Mouse (Mus musculus): Measurements from ENCODE around the gene Specc1l. TPM values are rescaled to one million over a fixed set of nuclear protein-coding genes. Genes with fewer than 3 reads are reported as not detected.

Specc1l gene
- total and polyA plus RNA-seq, 2 experiments from 2014 or later, result 23.6 to 37.5 TPM

- Histone ChIP-seq H3K4me3 (ENCODE audit: low read depth, low read length) (no peak overlapping the region), H3K27ac (ENCODE audit: low read depth, low read length) (no peak overlapping the region), H3K9ac (replicated peaks; ENCODE audit: low read length, poor library complexity, severe bottlenecking) (no peak overlapping the region), H3K4me1 (ENCODE audit: insufficient read depth, low read length) (no peaks in the 10 kb centered on the region), H3K27me3 (ENCODE audit: insufficient read depth, low read length) (no peaks in the 10 kb centered on the region), H3K36me3 (ENCODE audit: insufficient read depth, low read length) (peaks cover 15% of the 10 kb centered on the region), H3K9me3 (ENCODE audit: low read length) (no peaks in the 10 kb centered on the region), H3K4me2 (ENCODE audit: low read depth, low read length, poor library complexity, severe bottlenecking) (no peak overlapping the region)
- no peak for ATAC-seq (ENCODE audit: low FRiP score)
- DNase-seq (ENCODE audit: low spot score), result no peak
- no peak for TF ChIP-seq CTCF (IDR thresholded peaks at IDR 0.05)
- 83% methylated on average over 8 of the region's 8 CpGs for WGBS
Observed at GRCm38 (mm10) chr10:75187366-75188056, 24.4 kb upstream of the Specc1l start.

GRCm38 (mm10) chr10:75191647-75192046 is 20.2 kb upstream of the Specc1l start:
- Histone ChIP-seq H3K4me3 (ENCODE audit: low read depth, low read length) (no peak overlapping the region), H3K4me1 (ENCODE audit: insufficient read depth, low read length) (no peaks in the 10 kb centered on the region), H3K27ac (ENCODE audit: low read depth, low read length) (no peak overlapping the region), H3K9ac (replicated peaks; ENCODE audit: low read length, poor library complexity, severe bottlenecking) (no peak overlapping the region), H3K27me3 (ENCODE audit: insufficient read depth, low read length) (no peaks in the 10 kb centered on the region), H3K4me2 (ENCODE audit: low read depth, low read length, poor library complexity, severe bottlenecking) (no peak overlapping the region), H3K9me3 (ENCODE audit: low read length) (0 out of 2 replicates have a peak, but pooled peaks cover 2% of the 10 kb centered on the region), H3K36me3 (ENCODE audit: insufficient read depth, low read length) (no peaks in the 10 kb centered on the region)
- no peak for ATAC-seq (ENCODE audit: low FRiP score)
- DNase-seq (ENCODE audit: low spot score), result no peak
- WGBS, result 50% methylated on average over 7 of the region's 7 CpGs
- peak; percentile 37 for TF ChIP-seq CTCF (IDR thresholded peaks at IDR 0.05)

GRCm38 (mm10) chr10:75197817-75198216 is 14.1 kb upstream of the Specc1l start:
- no peak for ATAC-seq (ENCODE audit: low FRiP score)
- Histone ChIP-seq H3K4me2 (ENCODE audit: low read depth, low read length, poor library complexity, severe bottlenecking) (no peak overlapping the region), H3K9ac (replicated peaks; ENCODE audit: low read length, poor library complexity, severe bottlenecking) (no peak overlapping the region), H3K27ac (ENCODE audit: low read depth, low read length) (no peak overlapping the region), H3K4me1 (ENCODE audit: insufficient read depth, low read length) (no peaks in the 10 kb centered on the region), H3K27me3 (ENCODE audit: insufficient read depth, low read length) (no peaks in the 10 kb centered on the region), H3K36me3 (ENCODE audit: insufficient read depth, low read length) (no peaks in the 10 kb centered on the region), H3K9me3 (ENCODE audit: low read length) (0 out of 2 replicates have a peak, but pooled peaks cover 2% of the 10 kb centered on the region), H3K4me3 (ENCODE audit: low read depth, low read length) (no peak overlapping the region)
- DNase-seq (ENCODE audit: low spot score), result no peak
- TF ChIP-seq CTCF (IDR thresholded peaks at IDR 0.05), result no peak
- WGBS, result 91% methylated on average over 1 of the region's 1 CpGs

GRCm38 (mm10) chr10:75200733-75201132 is 11.1 kb upstream of the Specc1l start:
- no peaks in the 10 kb centered on the region for H3K36me3 ChIP-seq (ENCODE audit: insufficient read depth, low read length)
- DNase-seq (ENCODE audit: low spot score), result no peak
- 78% methylated on average over 1 of the region's 1 CpGs for WGBS
- H3K4me3 ChIP-seq (ENCODE audit: low read depth, low read length), result no peak overlapping the region
- 0 out of 2 replicates have a peak, but pooled peaks cover 2% of the 10 kb centered on the region for H3K9me3 ChIP-seq (ENCODE audit: low read length)
- H3K27ac ChIP-seq (ENCODE audit: low read depth, low read length), result no peak overlapping the region
- H3K4me2 ChIP-seq (ENCODE audit: low read depth, low read length, poor library complexity, severe bottlenecking), result no peak overlapping the region
- no peaks in the 10 kb centered on the region for H3K4me1 ChIP-seq (ENCODE audit: insufficient read depth, low read length)
- TF ChIP-seq CTCF (IDR thresholded peaks at IDR 0.05), result no peak
- H3K27me3 ChIP-seq (ENCODE audit: insufficient read depth, low read length), result no peaks in the 10 kb centered on the region
- no peak overlapping the region for H3K9ac ChIP-seq (replicated peaks; ENCODE audit: low read length, poor library complexity, severe bottlenecking)
- ATAC-seq (ENCODE audit: low FRiP score), result no peak

GRCm38 (mm10) chr10:75206192-75206591 is 5.7 kb upstream of the Specc1l start:
- Histone ChIP-seq H3K9ac (replicated peaks; ENCODE audit: low read length, poor library complexity, severe bottlenecking) (no peak overlapping the region), H3K4me1 (ENCODE audit: insufficient read depth, low read length) (0 out of 2 replicates have a peak, but pooled peaks cover under 1% of the 10 kb centered on the region), H3K27me3 (ENCODE audit: insufficient read depth, low read length) (no peaks in the 10 kb centered on the region), H3K4me3 (ENCODE audit: low read depth, low read length) (no peak overlapping the region), H3K36me3 (ENCODE audit: insufficient read depth, low read length) (no peaks in the 10 kb centered on the region), H3K9me3 (ENCODE audit: low read length) (no peaks in the 10 kb centered on the region), H3K4me2 (ENCODE audit: low read depth, low read length, poor library complexity, severe bottlenecking) (no peak overlapping the region), H3K27ac (ENCODE audit: low read depth, low read length) (no peak overlapping the region)
- TF ChIP-seq CTCF (IDR thresholded peaks at IDR 0.05), result no peak
- no peak for ATAC-seq (ENCODE audit: low FRiP score)
- DNase-seq (ENCODE audit: low spot score), result no peak
- 84% methylated on average over 4 of the region's 4 CpGs for WGBS

GRCm38 (mm10) chr10:75210841-75211240 is 1.0 kb upstream of the Specc1l start:
- no peak for TF ChIP-seq CTCF (IDR thresholded peaks at IDR 0.05)
- no peaks in the 10 kb centered on the region for H3K27me3 ChIP-seq (ENCODE audit: insufficient read depth, low read length)
- no peak overlapping the region for H3K4me3 ChIP-seq (ENCODE audit: low read depth, low read length)
- no peak overlapping the region for H3K9ac ChIP-seq (replicated peaks; ENCODE audit: low read length, poor library complexity, severe bottlenecking)
- 88% methylated on average over 3 of the region's 3 CpGs for WGBS
- no peaks in the 10 kb centered on the region for H3K9me3 ChIP-seq (ENCODE audit: low read length)
- H3K4me2 ChIP-seq (ENCODE audit: low read depth, low read length, poor library complexity, severe bottlenecking), result no peak overlapping the region
- ATAC-seq (ENCODE audit: low FRiP score) (no peak), DNase-seq (ENCODE audit: low spot score) (no peak)
- H3K27ac ChIP-seq (ENCODE audit: low read depth, low read length), result no peak overlapping the region
- no peaks in the 10 kb centered on the region for H3K36me3 ChIP-seq (ENCODE audit: insufficient read depth, low read length)
- 0 out of 2 replicates have a peak, but pooled peaks cover 2% of the 10 kb centered on the region for H3K4me1 ChIP-seq (ENCODE audit: insufficient read depth, low read length)
